Mouse (Mus musculus) splenic B cell, adult 2 months (primary cell): ENCODE measurements around the gene Olfr62.

Experiments used
- DNase-seq: peaks from one replicate; pipeline ENCODE4 v3.0.0-alpha.2; 2011; ENCODE audit warnings: low read depth, low spot score
- H3K27me3 ChIP-seq: 2 replicates; pipeline ENCODE4 v1.6.1; 2012; ENCODE audit warnings: mild to moderate bottlenecking, low read length, moderate library complexity, mixed read lengths; ENCODE audit not compliant: control insufficient read depth, poor library complexity, insufficient read depth, severe bottlenecking
- H3K36me3 ChIP-seq: 2 replicates; pipeline ENCODE4 v1.6.1; 2012; ENCODE audit warnings: mild to moderate bottlenecking, low read length, moderate library complexity, mixed read lengths; ENCODE audit not compliant: control insufficient read depth, poor library complexity, insufficient read depth, severe bottlenecking

Gene Olfr62

DNA sequence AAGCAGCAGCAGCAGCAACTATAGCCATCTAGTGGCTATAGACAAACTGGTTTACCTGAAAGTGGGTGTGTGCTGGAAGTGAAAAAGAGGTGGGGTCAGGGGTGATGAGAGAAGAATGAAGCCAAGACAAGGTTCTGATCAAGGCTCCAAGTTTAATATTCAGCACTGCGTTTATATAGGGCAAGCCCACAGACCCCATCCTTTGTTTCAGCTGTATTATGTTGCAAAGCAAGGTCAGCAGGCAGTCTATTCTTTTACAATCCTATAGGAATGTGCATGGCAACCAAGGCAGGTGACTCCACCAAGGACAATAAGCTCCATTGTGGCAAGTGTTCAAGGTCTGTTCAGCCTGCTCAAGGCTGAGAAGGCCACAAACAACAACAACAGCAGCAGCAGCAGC lies 52.9 kb downstream of the Olfr62 start:
- H3K27me3 ChIP-seq, result no peaks in the 10 kb centered on the region; the same call in 1 of the 2 replicates
- no peak for DNase-seq

More for the DNA sequence above, 52.9 kb downstream of the Olfr62 start:
- H3K36me3 ChIP-seq, result no peaks in the 10 kb centered on the region
